Mouse (Mus musculus) liver, embryonic 18 days (tissue): ENCODE measurements around the gene Fgf16. TPM values are rescaled to one million over a fixed set of nuclear protein-coding genes. Genes with fewer than 3 reads are reported as not detected.

ENCODE experiments used
- polyA plus RNA-seq: library from polyadenylated mRNA; depleted of rRNA; stranded (reverse); fragments of >200 nt; gene quantifications from 2 replicates; pipeline ENCODE4 v1.2.3, GENCODE M21; 2012; rRNA removed

Gene Fgf16
- polyA plus RNA-seq: not detected in 2 replicates

GRCm38 (mm10) chrX:105764162-105765004 lies at the start of gene Fgf16:
TSS of gene Fgf16 (plus strand) at chrX:105764279.

Other genes starting within 250 kb of the Fgf16 start
- gene Atrx, start 165.1 kb downstream of the Fgf16 start, polyA plus RNA-seq: 14.4 and 15.7 TPM in 2 replicates
- 12.8 and 15.3 TPM in 2 replicates for gene Magt1, start 247.6 kb downstream of the Fgf16 start, polyA plus RNA-seq